Mouse (Mus musculus) megakaryocyte progenitor cell, adult 5-6 weeks (primary cell): ENCODE data around the gene Rpl5. TPM values are rescaled to one million over a fixed set of nuclear protein-coding genes. Genes with fewer than 3 reads are reported as not detected.
A peak's percentile ranks its signal among the peaks of the same experiment; 100 is the strongest.

Source experiments
- ATAC-seq: replicated peaks from 2 replicates; pipeline ENCODE4 v1.8.0; 2016; ENCODE audit warnings: mild to moderate bottlenecking, moderate TSS enrichment, inconsistent platforms; ENCODE audit not compliant: poor library complexity
- total RNA-seq, 2 experiments: library from RNA; stranded (forward) in 1 of 2; stranded (reverse) in 1 of 2; fragments of 157-497, 149-512 nt in 1 of 2; fragments of 200-1000 nt in 1 of 2; gene quantifications; 2 replicates each; pipeline versions ENCODE4 v1.2.3 to v1.2.4; 2015 to 2017

The Rpl5 gene
- total RNA-seq (2015) (475 and 483 TPM in 2 replicates), total RNA-seq (2017) (228 and 280 TPM in 2 replicates)

DNA sequence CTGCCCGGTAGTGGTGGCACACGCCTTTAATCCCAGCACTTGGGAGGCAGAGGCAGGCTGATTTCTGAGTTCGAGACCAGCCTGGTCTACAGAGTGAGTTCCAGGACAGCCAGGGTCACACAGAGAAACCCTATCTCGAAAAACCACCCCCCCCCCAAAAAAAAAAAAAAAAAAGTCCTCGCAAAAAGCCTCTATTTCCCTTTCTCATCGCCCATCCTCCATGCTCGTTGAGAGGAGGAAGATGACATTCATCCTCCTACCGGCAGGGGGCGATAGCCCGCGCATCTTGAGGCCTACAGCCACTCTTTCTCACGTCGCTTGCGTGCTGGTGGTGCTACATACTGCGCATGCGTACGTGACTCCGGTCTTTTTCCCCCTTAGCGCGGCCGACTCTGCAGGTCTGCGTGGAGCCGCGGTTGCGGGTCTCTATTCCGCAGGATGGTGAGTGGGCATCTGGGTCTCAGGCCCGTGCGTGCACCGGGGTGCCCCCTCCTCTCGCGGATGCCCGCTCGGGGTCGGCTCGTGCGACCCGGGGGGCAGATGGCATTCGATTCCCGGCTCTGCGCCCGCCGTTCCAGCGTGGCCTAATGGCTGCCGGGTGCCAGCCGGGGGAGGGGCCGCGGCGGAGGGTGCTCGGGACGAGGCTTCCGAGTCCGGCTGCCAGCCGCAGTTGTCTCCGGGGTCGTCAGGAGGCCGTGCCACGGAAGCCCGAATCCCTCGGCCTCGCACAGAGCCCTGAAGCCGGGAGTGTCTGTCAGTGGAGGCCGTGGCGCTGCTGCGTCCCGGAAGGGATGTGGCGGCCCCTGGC, at the start of gene Rpl5:
Gene Rpl5 (plus strand): TSS at position 297 of the 808 bp plus-strand sequence.
- peak; percentile 96 for ATAC-seq

DNA sequence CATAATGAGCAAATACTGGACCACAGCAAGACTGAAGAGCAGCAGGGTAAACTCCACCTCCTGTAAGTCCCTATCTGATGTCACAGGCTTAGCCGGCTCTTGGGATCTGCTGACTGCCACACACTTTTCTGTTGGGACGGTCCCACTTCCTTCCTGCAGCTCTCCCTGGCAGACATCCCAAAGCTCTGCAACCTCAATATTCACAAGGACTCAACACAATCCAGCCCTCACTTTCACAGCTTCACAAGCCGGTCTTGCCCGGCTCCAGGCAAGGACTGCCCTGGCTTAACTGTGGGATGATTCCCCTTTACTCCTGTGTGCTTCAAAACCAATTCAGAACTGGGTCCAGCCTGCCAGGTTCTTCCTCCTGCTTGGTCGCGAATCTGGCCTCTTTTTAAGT, 46.5 kb upstream of the Rpl5 start:
- ATAC-seq, result peak; percentile 63

DNA sequence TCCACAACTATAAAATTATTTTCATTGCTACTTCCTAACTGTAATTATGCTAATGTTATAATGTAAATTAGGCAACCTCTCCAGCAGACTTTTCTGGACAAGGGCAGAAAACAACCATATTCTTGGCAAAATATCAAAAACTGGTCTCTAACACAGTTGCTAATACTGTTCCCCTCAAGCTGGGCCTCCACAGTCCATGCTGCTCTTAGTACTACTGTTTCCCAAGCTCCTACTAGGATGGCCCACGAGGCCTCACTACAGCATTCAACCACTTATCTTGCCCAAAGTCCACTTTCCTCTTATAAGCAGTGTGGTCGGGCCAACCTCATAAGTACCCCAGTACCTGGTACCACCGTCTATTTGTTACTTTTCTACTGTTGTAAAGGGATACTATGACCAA, 45.7 kb upstream of the Rpl5 start:
- ATAC-seq, result no peak

DNA sequence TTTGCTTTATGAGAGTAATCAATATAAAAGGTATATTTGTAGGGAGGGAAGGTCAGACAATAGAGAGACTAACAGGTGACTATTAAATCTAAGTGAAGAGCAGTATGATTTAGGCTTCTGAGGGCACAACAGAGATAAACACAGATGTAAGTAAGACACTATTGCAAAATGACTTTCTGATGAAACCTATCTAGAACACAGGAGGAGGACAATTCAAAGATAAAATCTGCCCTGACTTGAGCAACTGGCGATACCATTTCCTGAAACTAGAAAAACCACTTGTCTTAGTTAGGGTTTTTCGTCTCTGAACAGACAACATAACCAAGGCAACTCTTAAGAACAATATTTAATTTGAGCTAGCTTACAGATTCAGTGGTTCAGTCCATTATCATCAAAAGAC, 44.8 kb upstream of the Rpl5 start:
- ATAC-seq, result peak; percentile 45

DNA sequence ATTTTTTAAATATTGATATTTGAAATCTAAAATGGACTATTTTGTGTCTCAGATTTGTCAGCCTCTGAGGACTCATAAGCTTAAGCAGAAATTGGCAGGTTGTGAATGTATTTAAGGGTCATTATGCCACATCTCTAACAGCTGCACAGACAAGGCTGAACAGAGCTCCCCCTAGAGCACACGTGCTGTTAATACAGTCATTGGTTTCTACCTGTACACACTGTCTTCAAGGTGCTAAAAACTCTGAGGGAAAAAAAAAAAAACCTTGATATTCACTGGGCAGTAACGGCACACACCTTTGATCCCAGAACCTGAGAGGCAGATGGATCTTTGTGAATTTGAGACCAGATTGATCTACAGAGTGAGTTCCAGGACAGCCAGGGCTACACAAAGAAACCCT, 41.3 kb upstream of the Rpl5 start:
- peak; percentile 78 for ATAC-seq

DNA sequence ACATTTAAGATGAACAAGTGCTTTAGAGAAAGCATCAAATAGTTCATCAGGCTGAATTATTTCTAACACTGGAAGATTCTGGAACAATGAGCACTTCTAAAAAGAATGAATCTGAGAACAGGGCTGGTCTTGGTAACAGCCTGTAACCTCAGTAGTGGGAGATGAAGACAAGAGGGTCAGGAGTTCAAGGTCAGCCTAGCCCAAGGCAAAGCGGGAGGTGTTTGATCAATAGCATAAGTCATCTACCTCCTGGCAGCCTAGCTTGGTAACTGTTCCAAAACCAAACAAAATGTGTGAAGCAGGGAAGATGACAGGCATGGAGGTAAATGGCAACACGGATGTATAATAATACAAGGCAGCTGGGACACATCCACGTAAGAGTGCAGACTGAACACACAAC, 36.3 kb upstream of the Rpl5 start:
- no peak for ATAC-seq

DNA sequence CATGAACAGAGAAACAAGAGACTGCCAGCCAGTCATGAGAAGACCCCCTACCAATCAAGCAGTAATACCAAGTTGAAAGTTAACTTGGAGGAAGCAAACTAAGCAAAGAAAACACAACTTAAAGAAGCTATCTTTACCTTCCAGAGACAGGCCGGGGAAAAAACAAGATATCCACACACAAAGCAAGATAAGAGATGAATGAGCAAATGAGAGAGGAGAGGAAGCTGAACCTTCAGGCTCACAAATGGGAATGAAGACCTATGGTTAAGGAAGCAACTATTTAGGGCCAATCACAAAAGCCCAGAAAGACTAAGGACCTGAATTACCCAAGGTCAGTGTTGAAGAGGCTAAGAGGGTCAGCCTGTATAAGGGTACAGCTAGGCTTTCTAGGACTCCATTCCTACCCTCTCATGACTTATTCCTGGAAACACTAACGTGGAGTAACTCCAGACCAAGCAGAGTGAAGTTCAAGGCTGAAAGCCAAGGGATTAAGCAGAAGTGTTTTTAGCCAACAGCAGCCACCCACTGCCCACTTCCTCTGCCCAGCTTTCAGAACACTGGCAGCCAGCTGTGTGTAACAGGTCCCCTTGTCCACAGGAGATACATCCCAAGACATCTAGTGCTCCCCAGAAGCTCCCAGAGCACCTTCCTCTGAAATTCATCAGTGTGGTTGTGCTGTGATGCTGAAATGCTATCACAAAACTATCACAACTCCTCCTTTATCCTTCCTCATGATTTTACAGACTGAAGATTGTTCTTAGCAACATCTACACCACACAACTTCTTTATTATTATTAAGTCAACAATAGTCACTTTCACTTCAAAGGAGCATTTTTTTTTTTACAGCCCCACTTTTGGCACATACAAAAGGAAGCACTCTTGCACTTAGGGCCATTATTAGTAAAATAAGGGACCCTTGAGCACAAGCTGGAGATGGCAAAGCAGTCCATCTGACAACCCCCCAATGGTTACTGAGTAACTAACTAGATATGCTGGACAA, 33.9 kb upstream of the Rpl5 start:
- peak; percentile 60 for ATAC-seq

DNA sequence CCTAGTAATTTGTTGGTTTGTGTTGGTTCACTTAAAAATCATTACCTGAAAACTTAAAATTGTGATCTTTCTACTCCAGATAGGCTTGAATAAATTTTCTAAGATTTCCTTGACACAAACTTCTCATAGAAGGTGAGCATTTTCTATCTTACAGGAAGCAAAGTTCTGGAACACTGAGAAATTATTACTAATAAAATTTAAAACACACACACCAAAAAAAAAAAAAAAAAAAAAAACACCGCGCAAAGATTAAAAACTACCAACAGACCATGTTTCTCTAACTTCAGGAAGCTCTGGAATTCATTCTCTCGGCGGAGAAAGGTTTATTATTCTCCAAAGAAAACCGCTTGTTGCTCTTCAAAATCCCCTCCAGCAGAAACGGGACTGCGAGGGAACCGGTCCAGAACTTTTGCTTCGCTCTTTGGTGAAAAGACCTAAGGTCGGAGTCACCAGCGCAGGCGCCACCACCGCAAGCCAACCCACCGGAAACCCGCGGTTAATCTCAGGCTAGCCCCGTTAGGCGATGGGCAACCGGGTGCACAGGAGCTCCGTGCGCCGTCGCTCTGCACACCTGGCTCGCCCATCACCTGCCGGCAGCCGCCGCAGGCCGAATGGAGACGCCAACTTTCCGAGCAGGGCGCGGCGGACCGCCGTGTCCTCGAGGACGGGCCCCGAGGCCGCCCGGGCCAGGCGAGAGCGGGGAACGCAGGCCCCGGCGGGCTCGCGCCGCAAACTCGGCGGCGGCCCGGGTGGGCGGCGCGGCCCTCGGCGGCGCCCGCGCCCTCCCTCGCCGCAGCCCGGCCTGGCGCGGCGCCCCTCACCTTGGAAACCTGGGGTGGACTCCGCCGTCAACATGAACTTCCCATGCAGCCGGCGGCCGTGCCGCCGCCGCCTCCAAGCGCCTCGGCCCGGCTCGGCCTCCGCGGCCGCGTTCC, 32.1 kb upstream of the Rpl5 start:
- ATAC-seq, result peak; percentile 45

DNA sequence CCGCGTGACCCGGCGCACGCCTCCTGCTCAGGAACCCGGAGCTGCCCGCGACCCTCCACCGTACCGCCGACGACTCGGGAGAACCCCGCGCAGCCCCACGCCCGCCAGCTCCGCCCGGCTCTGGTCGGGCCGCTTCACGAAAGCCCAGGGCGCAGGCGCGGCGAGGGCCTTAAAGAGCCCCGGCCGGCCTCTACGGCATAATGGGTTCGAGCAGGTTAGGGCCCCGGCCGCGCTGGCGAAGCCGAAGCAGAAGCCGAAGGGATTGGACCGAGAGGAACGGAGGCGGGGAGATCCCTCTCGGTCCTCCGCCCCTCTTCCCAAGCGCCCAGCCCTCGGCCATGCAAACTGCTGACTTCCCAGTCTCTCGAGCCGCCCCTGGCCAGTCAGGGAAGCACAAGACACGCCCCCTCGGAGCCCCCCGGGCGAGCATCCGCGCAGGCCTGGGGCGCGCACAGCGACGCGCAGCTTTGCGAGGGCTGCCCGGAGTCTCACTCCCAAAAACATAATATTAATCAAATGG, 31.3 kb upstream of the Rpl5 start:
- ATAC-seq, result peak; percentile 71

DNA sequence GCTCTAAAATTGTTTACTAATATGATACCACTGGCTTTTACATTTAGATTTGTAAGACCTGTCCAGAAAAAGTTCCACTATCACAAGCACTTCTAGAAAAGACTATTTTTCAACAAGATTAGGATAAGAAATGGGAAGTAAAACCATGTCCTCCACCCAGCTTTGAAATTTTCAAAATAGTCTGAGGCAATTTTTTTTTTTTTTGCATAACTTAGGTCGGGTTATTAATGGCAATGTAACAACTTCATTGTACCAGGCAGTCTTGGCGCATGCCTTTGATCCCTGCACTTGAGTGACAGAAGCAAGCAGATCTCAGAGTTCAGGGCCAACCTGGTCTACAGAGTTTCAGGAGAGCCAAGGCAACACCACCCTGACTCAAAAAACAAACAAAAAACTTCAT, 30.6 kb upstream of the Rpl5 start:
- ATAC-seq, result no peak

DNA sequence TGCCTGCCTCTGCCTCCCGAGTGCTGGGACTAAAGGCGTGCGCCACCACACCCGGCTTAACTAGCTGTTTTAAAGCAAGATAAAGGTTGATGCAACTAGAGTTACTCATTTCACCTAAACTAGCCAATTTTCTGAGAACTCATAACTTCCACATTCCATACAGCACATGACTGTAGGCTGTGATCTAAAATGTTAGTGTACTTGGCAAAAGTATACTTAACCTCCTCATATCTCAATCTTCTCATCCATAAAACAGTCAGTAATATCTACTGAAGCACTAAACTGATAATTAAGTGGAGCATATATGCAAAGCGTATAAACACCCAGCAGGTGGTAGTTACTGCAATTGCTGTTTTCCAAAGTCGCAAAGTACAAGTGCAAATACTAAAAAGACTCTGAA, 27.0 kb upstream of the Rpl5 start:
- ATAC-seq, result peak; percentile 2; the same call in 1 of the 2 replicates

DNA sequence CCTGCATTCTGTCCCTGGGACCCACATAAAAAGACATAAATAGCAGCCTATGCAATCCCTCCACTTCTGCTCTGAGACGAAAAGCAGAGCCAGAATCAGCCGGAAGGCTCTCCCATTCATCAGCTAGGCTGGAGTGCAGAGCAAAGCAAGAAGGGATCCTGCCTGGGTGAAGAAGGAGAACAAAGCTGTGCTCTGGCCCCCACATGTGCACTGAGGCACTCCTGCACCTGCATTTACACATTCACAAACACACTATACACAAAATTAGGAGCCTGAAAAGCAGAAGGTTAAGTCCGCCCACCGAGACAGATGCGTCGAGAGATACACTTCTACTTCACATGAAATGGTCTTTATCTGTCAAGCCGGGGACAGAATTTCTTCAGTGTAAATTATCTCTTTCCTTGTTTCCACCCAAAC, 26.4 kb upstream of the Rpl5 start:
- peak; percentile 64 for ATAC-seq

DNA sequence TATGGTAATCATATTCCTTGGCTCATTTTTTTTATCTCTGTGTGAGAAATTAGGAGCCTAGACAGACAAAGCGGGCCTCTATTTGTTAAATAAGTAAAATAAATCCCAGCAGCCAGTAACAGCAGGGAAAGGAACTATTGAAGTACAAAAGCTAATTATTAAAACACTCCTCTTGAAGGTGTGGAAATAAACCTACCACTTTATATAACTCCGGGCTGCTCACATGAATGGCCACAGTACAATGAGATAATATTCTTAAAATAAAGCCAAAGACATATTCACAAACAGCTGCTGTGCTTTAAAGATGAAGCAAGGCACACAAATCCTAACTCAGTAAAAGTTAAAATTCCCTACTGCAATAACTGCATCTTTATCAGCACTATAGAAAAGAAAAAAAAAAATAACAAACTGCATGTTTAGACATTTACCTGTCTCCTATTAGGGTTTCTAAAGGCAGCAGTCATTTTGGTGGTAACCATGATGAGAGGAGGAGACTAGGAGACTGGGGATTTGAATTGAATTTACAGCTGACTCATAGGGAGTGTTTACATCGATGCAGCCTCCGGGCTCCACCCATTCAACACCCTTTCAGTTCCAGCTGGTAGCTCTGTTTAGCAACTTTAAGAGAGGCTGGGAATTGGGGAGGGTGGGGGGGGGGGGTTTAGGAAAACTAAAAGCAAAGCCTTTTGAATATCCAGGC, 25.6 kb upstream of the Rpl5 start, which contains the start of gene Evi5:
Gene Evi5 (minus strand): TSS at position 547 of the 700 bp plus-strand sequence.
- peak; percentile 72 for ATAC-seq

DNA sequence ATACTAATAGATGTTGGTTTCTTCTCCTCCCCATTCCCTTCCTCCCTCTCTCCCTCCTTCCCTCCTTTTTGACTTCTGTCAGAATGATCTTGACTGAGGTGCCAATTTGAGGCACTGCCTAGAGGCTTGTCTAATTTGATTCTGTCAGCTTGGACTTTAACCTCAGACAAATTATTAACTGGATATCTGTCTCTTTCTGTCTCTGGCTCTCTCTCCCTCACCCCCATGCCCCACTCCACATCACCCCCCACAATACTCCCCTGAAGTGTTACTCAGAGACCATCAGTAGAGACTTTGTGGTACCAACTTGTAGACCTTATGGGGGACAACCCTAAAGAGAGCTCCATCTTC, 25.1 kb upstream of the Rpl5 start:
- no peak for ATAC-seq

DNA sequence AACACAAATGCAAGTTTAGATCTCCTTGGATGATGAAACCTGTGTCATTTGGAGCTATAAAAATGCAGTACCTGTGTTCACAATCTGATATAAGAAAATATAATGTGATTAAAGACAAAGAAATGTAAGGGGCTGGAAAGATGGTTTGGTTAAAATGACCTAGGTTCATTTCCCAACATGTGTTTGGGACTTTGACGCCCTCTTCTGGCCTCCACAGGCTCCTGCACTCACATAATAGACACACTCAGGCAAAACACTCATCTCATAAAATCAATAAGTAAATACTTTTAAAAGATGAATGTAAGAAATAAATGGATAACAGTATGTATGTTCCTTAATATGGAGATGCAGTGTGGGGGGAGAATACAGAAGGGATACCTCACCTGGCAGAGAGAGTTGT, 23.2 kb upstream of the Rpl5 start:
- no peak for ATAC-seq

DNA sequence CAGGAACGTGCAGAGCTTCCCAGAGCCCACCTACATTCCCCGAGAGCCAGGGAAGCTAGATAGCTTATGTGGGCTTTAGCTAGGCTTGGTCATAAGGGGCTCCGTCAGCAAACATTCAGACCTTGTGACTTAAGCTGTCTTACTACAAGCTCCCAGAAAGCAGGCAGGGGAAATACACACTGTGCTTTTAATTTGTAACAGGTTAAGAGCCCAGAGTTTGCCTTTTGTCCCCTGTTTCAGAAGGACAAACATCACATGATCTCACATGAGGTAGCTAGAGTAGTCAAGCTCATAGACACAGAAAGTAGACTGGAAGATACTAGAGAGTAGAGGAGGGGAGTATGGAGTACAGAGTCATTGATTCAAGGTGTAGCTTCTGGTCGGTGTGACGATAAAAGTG, 19.6 kb upstream of the Rpl5 start:
- ATAC-seq, result no peak

DNA sequence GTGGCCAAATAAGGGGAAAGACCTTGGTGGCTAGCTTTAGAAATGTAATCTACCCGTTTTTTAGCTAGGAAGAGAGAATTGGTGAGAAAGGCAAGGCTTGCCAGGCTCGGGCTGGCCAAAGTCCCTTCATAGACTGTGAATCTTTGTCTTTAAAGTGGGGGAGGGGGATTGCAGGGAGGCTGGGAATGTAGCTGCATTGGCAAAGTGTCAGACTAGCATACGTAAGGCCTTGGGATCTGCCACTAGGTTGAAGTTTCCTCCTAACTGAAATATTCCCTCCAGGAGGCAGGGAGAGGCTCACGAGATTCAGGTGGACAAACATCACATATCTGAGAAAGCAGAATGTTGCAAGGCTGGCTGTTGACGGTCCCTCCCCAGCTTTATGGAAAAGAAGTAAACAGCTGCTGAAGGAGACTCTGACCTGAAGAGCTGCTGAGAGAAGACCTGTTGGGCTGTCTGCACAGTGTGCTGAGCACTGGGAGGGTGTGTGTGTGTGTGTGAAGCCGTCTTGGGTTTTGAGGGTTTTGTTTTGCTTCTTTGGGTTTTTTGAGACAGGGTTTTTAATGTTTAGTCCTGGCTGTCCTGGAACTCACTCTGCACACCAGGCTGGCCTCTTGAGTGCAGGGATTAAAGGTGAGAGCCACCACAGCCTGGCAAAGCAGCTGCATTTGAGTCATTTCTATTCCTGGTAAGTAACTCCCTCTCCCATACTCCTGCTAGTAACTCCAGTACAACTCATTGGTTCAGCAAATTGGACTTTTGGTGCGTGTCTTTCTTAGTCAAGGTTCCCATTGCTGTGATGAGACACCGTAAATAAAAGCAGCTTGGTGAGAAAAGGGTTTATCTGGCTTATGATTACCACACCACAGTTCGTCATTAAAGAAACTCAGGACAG, 10.1 kb upstream of the Rpl5 start:
- ATAC-seq, result no peak

DNA sequence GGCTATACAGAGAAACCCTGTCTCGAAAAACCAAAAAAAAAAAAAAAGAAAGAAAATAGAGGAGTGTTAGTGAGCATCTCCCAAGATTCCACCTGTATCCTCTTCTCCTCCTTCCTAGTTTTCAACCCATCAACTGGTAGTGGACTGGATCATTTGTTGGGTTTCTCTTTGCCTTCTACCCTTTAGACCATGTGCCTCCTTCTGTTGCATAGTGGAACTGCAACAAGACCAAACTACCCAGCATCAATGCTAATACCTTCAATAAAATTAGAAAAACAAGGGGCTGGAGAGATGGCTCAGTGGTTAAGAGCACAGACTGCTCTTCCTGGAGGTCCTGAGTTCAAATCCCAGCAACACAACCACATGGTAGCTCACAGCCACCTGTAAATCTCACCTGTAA, 8.8 kb upstream of the Rpl5 start:
- peak; percentile 80 for ATAC-seq

DNA sequence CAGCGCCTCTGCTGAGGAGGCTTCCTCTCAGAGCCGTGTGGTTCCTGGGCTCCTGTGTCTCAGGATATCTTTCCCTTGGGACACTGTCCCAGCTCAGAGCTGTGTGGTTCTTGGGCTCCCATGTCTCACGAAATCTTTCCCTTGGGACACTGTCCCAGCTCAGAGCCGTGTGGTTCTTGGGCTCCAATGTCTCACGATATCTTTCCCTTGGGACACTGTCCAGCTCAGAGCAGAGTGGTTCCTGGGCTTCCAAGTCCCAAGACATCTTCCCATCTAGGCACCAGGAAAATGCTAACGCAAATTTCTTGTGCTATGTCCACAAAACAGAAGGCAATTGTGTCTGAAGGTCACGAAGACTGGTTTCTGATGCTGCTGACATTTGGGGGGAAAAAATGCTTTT, 5.6 kb upstream of the Rpl5 start:
- no peak for ATAC-seq
